Mouse (Mus musculus): Measurements from ENCODE around the gene Ndufs2.

GRCm38 (mm10) chr1:171298226-171298625 is 47.0 kb upstream of the Ndufs2 start:
- no peak for TF ChIP-seq CTCF (IDR thresholded peaks at IDR 0.05; ENCODE audit: control insufficient read depth, insufficient read depth, insufficient read length)
- TF ChIP-seq USF1 (IDR thresholded peaks at IDR 0.05; ENCODE audit: low read depth) = no peak
- TF ChIP-seq CEBPB (IDR thresholded peaks at IDR 0.05; ENCODE audit: low read depth) = no peak

All from C2C12 (cell line).